Mouse (Mus musculus) limb, embryonic 14.5 days (tissue): ENCODE data around the gene Pik3r1. TPM values are rescaled to one million over a fixed set of nuclear protein-coding genes. Genes with fewer than 3 reads are reported as not detected.

ENCODE experiments used
- ATAC-seq: fragments of 200-750 bp; cut with Nextera tagmentation; 2 replicates; pipeline ENCODE4 v1.8.0; 2017; ENCODE audit warnings: low read depth, moderate number of reproducible peaks, moderate TSS enrichment; ENCODE audit not compliant: low FRiP score
- DNase-seq: peaks from one replicate; pipeline ENCODE4 v3.0.0-alpha.2; 2015; ENCODE audit warnings: low spot score
- H3K27ac ChIP-seq: fragments of 300-500 bp; sonication (generic); replicated peaks from 2 replicates; pipeline ENCODE4 v1.5.1; 2014; ENCODE audit warnings: low read depth, mild to moderate bottlenecking, low read length, moderate library complexity, mixed read lengths
- H3K27me3 ChIP-seq: fragments of 300-500 bp; sonication (generic); 2 replicates; pipeline ENCODE4 v1.6.1; 2014; ENCODE audit warnings: low read length, mixed read lengths; ENCODE audit not compliant: control insufficient read depth, insufficient read depth
- H3K36me3 ChIP-seq: fragments of 300-500 bp; sonication (generic); 2 replicates; pipeline ENCODE4 v1.6.1; 2014; ENCODE audit warnings: mild to moderate bottlenecking, low read length, moderate library complexity, mixed read lengths; ENCODE audit not compliant: control insufficient read depth, insufficient read depth
- H3K4me1 ChIP-seq: fragments of 300-500 bp; sonication (generic); 2 replicates; pipeline ENCODE4 v1.6.1; 2014; ENCODE audit warnings: antibody characterized with exemption, low read length, mixed read lengths; ENCODE audit not compliant: control insufficient read depth, insufficient read depth
- H3K4me2 ChIP-seq: fragments of 300-500 bp; sonication (generic); replicated peaks from 2 replicates; pipeline ENCODE4 v1.6.1; 2014; ENCODE audit warnings: low read depth, mild to moderate bottlenecking, low read length, moderate library complexity; ENCODE audit not compliant: severe bottlenecking
- H3K4me3 ChIP-seq: fragments of 300-500 bp; sonication (generic); replicated peaks from 2 replicates; pipeline ENCODE4 v1.5.1; 2014; ENCODE audit warnings: low read length
- H3K9ac ChIP-seq: fragments of 300-500 bp; sonication (generic); 2 replicates; pipeline ENCODE4 v1.6.1; 2014; ENCODE audit warnings: mild to moderate bottlenecking, low read depth, low read length, moderate library complexity; ENCODE audit not compliant: severe bottlenecking
- H3K9me3 ChIP-seq: fragments of 300-500 bp; sonication (generic); 2 replicates; pipeline ENCODE4 v1.6.1; 2016; ENCODE audit warnings: low read length; ENCODE audit not compliant: control insufficient read depth
- POLR2A ChIP-seq: fragments of 200-500 bp; IDR thresholded peaks from 2 replicates; pipeline ENCODE4 v1.8.0; 2012; ENCODE audit warnings: inconsistent platforms, mild to moderate bottlenecking, moderate library complexity, borderline replicate concordance; ENCODE audit not compliant: insufficient read depth, insufficient read length; ENCODE audit errors: extremely low read depth
- WGBS: fragments of 180-500 bp; shearing (Covaris S2); extraction: QIAGEN DNeasy Blood & Tissue Kit; methylation state at CpG from one replicate; pipeline ENCODE4 v1.1.7; 2014; 5-methylcytosine and 5-hydroxymethylcytosine counted together
- polyA plus RNA-seq, 2 experiments: library from polyadenylated mRNA; depleted of rRNA in 1 of 2; stranded (reverse) in 1 of 2; unstranded in 1 of 2; fragments of >200 nt; fragmentation: Nextera tagmentation in 1 of 2; extraction: Ambion mirVana in 1 of 2; gene quantifications; 2 replicates each; pipeline versions ENCODE4 v1.2.1 to v1.2.3; 2012 to 2014

Pik3r1 gene
- polyA plus RNA-seq, 2 experiments: 29.2 to 62.2 TPM

DNA sequence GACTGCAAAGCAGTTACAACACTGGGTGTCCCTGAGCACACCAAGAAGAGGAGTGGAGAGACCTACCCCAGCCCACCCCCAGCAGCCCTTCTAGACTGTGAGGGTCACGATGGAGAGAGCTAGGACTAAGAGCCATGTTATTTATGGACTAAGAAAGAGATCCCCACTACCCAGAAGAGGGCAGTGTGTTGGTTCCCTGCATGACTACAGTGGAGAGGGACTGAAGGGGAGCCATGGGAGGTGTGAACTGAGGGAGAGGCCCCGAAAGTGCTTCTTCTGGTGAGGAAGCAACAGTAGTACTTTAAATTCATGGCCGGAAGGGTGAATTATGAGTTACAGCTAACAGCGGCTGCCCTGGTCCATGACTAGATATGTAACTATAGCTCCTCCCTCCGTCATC, 4.9 kb downstream of the Pik3r1 start:
- Histone ChIP-seq H3K36me3 (peaks cover 4% of the 10 kb centered on the region; the same call in 1 of the 2 replicates), H3K4me2 (no peak overlapping the region), H3K9ac (no peak overlapping the region), H3K9me3 (no peaks in the 10 kb centered on the region), H3K4me3 (no peak overlapping the region), H3K27me3 (no peaks in the 10 kb centered on the region), H3K4me1 (peaks cover 40% of the 10 kb centered on the region), H3K27ac (no peak overlapping the region)
- ATAC-seq: no peak
- WGBS: 76% methylated on average over 5 of the region's 5 CpGs
- no peak for DNase-seq
- TF ChIP-seq POLR2A: no peak

DNA sequence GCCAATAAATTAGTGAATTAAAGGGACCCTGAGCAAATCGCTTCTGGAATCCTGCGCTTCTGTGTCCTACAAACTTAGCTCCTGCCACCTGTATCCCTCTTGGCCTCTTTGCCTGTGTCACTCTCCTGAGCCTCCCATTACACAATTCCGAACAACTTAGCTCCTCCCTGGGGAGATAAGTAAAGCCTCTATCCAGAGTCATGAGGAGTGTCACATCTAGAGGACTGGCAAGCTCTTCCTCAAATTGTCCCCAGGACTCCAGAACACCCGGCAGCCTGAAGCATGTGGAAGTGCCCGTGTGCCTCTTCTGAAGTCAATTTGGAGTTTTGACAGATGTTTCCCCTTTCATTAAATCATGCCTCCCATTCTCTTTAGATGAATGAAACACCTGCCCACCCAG, 6.4 kb downstream of the Pik3r1 start:
- H3K27ac ChIP-seq: no peak overlapping the region
- H3K4me3 ChIP-seq: no peak overlapping the region
- 44% methylated on average over 5 of the region's 5 CpGs for WGBS
- peaks cover 39% of the 10 kb centered on the region for H3K4me1 ChIP-seq
- peaks cover 15% of the 10 kb centered on the region for H3K36me3 ChIP-seq
- no peak for TF ChIP-seq POLR2A
- DNase-seq (no peak), ATAC-seq (no peak)
- no peak overlapping the region for H3K9ac ChIP-seq
- H3K9me3 ChIP-seq: no peaks in the 10 kb centered on the region
- no peak overlapping the region for H3K4me2 ChIP-seq
- H3K27me3 ChIP-seq: no peaks in the 10 kb centered on the region

DNA sequence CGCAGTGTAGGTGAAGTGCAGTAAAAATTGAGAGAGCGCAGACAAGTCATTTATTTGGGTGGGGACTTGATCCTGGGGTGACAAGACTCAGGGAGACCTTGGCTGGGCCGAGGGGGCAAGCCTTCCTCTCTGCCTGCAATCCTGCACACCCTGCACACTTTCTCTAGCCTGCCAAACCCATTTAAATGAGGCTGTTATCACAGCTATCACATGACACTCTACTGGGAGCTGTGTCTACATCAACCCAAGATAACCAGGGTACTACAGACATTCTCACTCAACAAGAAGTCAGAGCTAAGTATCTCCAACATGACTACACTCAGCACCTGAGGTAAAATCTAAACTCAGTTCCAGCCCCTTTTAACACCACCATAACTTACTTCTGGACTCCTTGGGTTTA, 7.1 kb downstream of the Pik3r1 start:
- DNase-seq (no peak), ATAC-seq (no peak)
- WGBS: 74% methylated on average over 3 of the region's 3 CpGs
- H3K4me2 ChIP-seq: no peak overlapping the region
- H3K9ac ChIP-seq: no peak overlapping the region
- H3K4me1 ChIP-seq: peaks cover 32% of the 10 kb centered on the region
- H3K36me3 ChIP-seq: peaks cover 22% of the 10 kb centered on the region
- H3K27ac ChIP-seq: no peak overlapping the region
- no peaks in the 10 kb centered on the region for H3K9me3 ChIP-seq
- H3K4me3 ChIP-seq: no peak overlapping the region
- no peaks in the 10 kb centered on the region for H3K27me3 ChIP-seq
- no peak for TF ChIP-seq POLR2A

DNA sequence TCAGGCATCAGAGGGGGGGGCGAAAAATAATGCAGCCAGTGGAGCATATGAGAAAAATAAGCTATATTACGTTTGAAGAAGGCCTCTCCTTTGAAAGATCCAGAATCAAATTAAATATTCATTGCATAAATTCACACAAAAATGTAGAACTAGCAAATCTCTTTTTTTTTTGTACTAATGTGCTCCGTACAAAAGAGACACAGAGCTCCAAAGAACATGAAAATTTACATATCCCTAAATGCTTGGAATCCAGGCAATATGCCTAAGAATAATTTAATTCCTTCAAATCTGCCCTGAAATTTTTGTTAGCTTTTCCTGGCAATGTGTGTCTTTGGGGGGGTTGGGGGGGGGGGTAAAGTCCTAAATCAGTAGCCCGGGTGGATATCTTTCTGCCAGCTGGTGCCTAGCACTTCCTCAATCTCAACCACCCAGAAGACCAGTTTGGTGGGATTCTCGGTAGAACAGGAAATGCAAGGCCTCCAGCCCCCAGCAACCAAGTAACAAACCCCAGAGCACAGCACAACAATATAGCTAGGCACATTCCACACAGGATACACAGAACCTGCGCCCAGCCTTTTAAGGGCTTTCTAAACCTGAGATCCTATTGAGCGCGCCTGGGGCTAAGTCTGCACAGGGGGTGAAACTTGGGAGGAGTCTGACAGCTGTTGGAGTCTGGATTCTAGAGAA, 7.9 kb downstream of the Pik3r1 start:
- WGBS: 46% methylated on average over 8 of the region's 8 CpGs
- H3K27ac ChIP-seq: no peak overlapping the region

DNA sequence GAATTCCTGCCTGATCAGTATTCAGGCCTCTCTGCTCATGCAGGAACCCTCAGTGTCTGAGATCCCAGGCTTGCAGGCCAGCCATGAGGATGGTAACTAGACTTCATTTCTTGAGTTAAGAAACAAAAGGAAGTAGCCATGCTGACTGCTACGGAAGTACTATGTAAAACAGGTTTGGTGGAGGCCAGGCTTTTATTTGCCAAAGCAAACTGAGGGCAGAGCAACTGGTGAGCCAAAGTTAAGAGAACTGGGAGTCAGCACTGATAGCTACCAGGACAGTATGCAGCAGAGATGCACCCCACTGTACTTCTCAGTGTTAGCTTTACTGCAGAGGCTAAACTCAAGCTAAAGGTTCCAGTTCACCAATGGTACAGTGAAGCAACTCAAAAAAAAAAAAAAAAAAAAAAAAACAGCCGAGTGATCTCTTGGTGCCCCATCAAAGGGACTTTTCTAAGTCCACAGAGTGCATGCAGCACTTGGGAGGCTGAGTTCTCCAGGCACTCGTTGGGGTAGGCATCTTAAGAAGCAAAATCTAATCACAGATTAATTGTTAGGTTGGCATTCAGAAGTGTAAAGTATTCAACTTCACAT, 8.6 kb downstream of the Pik3r1 start:
- H3K27ac ChIP-seq: no peak overlapping the region
- TF ChIP-seq POLR2A: no peak
- DNase-seq: no peak

More for the DNA sequence above, 7.9 kb downstream of the Pik3r1 start:
- H3K9ac ChIP-seq: no peak overlapping the region
- H3K4me3 ChIP-seq: no peak overlapping the region
- DNase-seq: peak; percentile 49
- no peak for TF ChIP-seq POLR2A
- peaks cover 26% of the 10 kb centered on the region for H3K36me3 ChIP-seq
- H3K9me3 ChIP-seq: no peaks in the 10 kb centered on the region
- no peaks in the 10 kb centered on the region for H3K27me3 ChIP-seq
- no peak overlapping the region for H3K4me2 ChIP-seq
- ATAC-seq: 0 out of 2 replicates have a peak, but pooled peaks have one; percentile 53
- peaks cover 27% of the 10 kb centered on the region for H3K4me1 ChIP-seq

More for the DNA sequence above, 8.6 kb downstream of the Pik3r1 start:
- no peak for ATAC-seq
- H3K9me3 ChIP-seq: no peaks in the 10 kb centered on the region
- 30% methylated on average over 3 of the region's 3 CpGs for WGBS
- no peak overlapping the region for H3K4me3 ChIP-seq
- H3K4me1 ChIP-seq: peaks cover 24% of the 10 kb centered on the region
- no peaks in the 10 kb centered on the region for H3K27me3 ChIP-seq
- H3K9ac ChIP-seq: no peak overlapping the region
- H3K36me3 ChIP-seq: peaks cover 26% of the 10 kb centered on the region
- no peak overlapping the region for H3K4me2 ChIP-seq
